Mouse (Mus musculus) forebrain, embryonic 11.5 days (tissue): ENCODE results near the gene Chit1. TPM values are rescaled to one million over a fixed set of nuclear protein-coding genes. Genes with fewer than 3 reads are reported as not detected.

ENCODE experiments used
- ATAC-seq: fragments of 200-750 bp; cut with Nextera tagmentation; replicated peaks from 2 replicates; pipeline ENCODE4 v1.8.0; 2017; ENCODE audit warnings: moderate TSS enrichment; ENCODE audit not compliant: low FRiP score
- DNase-seq: peaks from one replicate; pipeline ENCODE4 v3.0.0-alpha.2; 2017; ENCODE audit warnings: low spot score
- H3K27ac ChIP-seq: fragments of 300-500 bp; sonication (generic); 2 replicates; pipeline ENCODE4 v1.5.1; 2014; ENCODE audit warnings: low read depth, low read length
- H3K27me3 ChIP-seq: fragments of 300-500 bp; sonication (generic); 2 replicates; pipeline ENCODE4 v1.6.1; 2014; ENCODE audit warnings: mild to moderate bottlenecking, low read length, mixed read lengths; ENCODE audit not compliant: control insufficient read depth, insufficient read depth
- H3K36me3 ChIP-seq: fragments of 300-500 bp; sonication (generic); 2 replicates; pipeline ENCODE4 v1.6.1; 2014; ENCODE audit warnings: mild to moderate bottlenecking, low read length, moderate library complexity, mixed read lengths; ENCODE audit not compliant: control insufficient read depth, insufficient read depth
- H3K4me1 ChIP-seq: fragments of 300-500 bp; sonication (generic); replicated peaks from 2 replicates; pipeline ENCODE4 v1.6.1; 2014; ENCODE audit warnings: low read length, mixed read lengths; ENCODE audit not compliant: control insufficient read depth, insufficient read depth
- H3K4me2 ChIP-seq: fragments of 300-500 bp; sonication (generic); 2 replicates; pipeline ENCODE4 v1.6.1; 2014; ENCODE audit warnings: low read depth, mild to moderate bottlenecking, low read length, moderate library complexity, mixed read lengths; ENCODE audit not compliant: severe bottlenecking
- H3K4me3 ChIP-seq: fragments of 300-500 bp; sonication (generic); 2 replicates; pipeline ENCODE4 v1.5.1; 2014; ENCODE audit warnings: low read depth, low read length
- H3K9ac ChIP-seq: fragments of 300-500 bp; sonication (generic); 2 replicates; pipeline ENCODE4 v1.6.1; 2014; ENCODE audit warnings: low read length
- H3K9me3 ChIP-seq: fragments of 300-500 bp; sonication (generic); 2 replicates; pipeline ENCODE4 v1.6.1; 2016; ENCODE audit warnings: low read length, mixed read lengths; ENCODE audit not compliant: control insufficient read depth
- WGBS: fragments of 180-500 bp; shearing (Covaris S2); extraction: QIAGEN DNeasy Blood & Tissue Kit; methylation state at CpG from one replicate; pipeline ENCODE4 v1.1.7; 2014; 5-methylcytosine and 5-hydroxymethylcytosine counted together
- polyA plus RNA-seq: library from polyadenylated mRNA; unstranded; fragments of >200 nt; fragmentation: Nextera tagmentation; extraction: Ambion mirVana; gene quantifications from 2 replicates; pipeline ENCODE4 v1.2.1, GENCODE M21; 2014

Gene Chit1
- polyA plus RNA-seq, 1 experiment from 2014 or later: not detected

DNA sequence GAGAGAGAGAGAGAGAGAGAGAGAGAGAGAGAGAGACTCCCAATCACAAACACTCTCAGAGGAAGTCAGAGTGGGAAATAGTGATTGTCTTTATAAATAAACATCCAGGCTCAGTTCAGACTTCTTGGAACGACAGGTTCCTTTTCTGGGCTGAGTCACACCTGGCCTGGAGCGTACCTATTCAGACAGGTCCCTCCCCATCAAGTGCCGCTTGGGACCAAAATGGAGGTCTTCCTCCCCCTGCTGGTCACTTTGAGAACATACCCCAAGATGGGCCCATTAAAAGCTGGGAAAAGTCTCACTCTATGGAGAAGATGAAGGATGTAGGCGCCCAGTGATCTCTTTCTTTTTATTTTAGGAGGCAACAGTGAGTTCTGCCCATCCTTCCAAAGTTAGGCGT, 4.3 kb upstream of the Chit1 start:
- DNase-seq (peak; percentile 68), ATAC-seq (0 out of 2 replicates have a peak, but pooled peaks have one; percentile 36)
- no peak overlapping the region for H3K27ac ChIP-seq
- H3K4me3 ChIP-seq: no peak overlapping the region
- WGBS: 7% methylated on average over 5 of the region's 5 CpGs
- no peaks in the 10 kb centered on the region for H3K9me3 ChIP-seq
- no peak overlapping the region for H3K4me2 ChIP-seq
- H3K27me3 ChIP-seq: no peaks in the 10 kb centered on the region
- H3K36me3 ChIP-seq: no peaks in the 10 kb centered on the region
- no peak overlapping the region for H3K9ac ChIP-seq
- H3K4me1 ChIP-seq: no peaks in the 10 kb centered on the region; the same call in 1 of the 2 replicates

GRCm38 (mm10) chr1:134107777-134108176, 3.3 kb upstream of the Chit1 start:
- Histone ChIP-seq H3K9me3 (no peaks in the 10 kb centered on the region), H3K4me3 (no peak overlapping the region), H3K4me1 (no peaks in the 10 kb centered on the region; the same call in 1 of the 2 replicates), H3K4me2 (no peak overlapping the region), H3K36me3 (no peaks in the 10 kb centered on the region), H3K27me3 (no peaks in the 10 kb centered on the region), H3K27ac (no peak overlapping the region), H3K9ac (no peak overlapping the region)
- 88% methylated on average over 7 of the region's 7 CpGs for WGBS
- ATAC-seq (no peak), DNase-seq (no peak)

DNA sequence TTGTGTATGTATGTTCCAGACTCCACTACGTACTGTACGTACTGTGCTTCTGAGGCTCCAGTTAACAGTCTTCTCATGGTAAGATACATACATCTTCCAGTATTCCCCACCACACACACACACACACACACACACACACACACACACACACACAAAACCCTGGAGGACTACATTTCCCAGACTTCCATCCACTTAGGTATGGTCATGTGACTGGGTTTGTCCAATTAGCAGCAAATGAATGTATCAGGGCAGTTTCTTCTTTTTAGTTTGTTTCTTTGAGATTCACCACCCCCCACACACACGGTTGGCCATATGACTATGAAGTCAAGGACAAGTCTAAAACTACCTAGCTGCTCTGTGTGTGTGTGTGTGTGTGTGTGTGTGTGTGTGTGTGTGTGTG, 1.0 kb upstream of the Chit1 start:
- Histone ChIP-seq H3K4me2 (no peak overlapping the region), H3K27me3 (no peaks in the 10 kb centered on the region), H3K36me3 (no peaks in the 10 kb centered on the region), H3K4me3 (no peak overlapping the region), H3K4me1 (no peaks in the 10 kb centered on the region; the same call in 1 of the 2 replicates), H3K9ac (no peak overlapping the region), H3K9me3 (no peaks in the 10 kb centered on the region), H3K27ac (no peak overlapping the region)
- ATAC-seq (no peak), DNase-seq (no peak)
- WGBS: 88% methylated on average over 3 of the region's 3 CpGs

GRCm38 (mm10) chr1:134110449-134110848, 593 bp upstream of the Chit1 start:
- Histone ChIP-seq H3K36me3 (no peaks in the 10 kb centered on the region), H3K27ac (no peak overlapping the region), H3K4me2 (no peak overlapping the region), H3K4me3 (no peak overlapping the region), H3K27me3 (no peaks in the 10 kb centered on the region), H3K9me3 (no peaks in the 10 kb centered on the region), H3K4me1 (no peaks in the 10 kb centered on the region; the same call in 1 of the 2 replicates), H3K9ac (no peak overlapping the region)
- no peak for DNase-seq
- WGBS: 85% methylated on average over 5 of the region's 5 CpGs
- no peak for ATAC-seq

- DNase-seq (no peak), ATAC-seq (no peak)
- Histone ChIP-seq H3K4me1 (no peaks in the 10 kb centered on the region), H3K9me3 (no peaks in the 10 kb centered on the region), H3K9ac (no peak overlapping the region), H3K36me3 (no peaks in the 10 kb centered on the region), H3K27me3 (no peaks in the 10 kb centered on the region), H3K4me2 (no peak overlapping the region), H3K27ac (no peak overlapping the region), H3K4me3 (no peak overlapping the region)
- WGBS: 71% methylated on average over 5 of the region's 5 CpGs
Observed at GRCm38 (mm10) chr1:134113560-134113959, 2.5 kb downstream of the Chit1 start.

- Histone ChIP-seq H3K27ac (no peak overlapping the region), H3K4me3 (no peak overlapping the region), H3K4me1 (no peaks in the 10 kb centered on the region), H3K9ac (no peak overlapping the region), H3K4me2 (no peak overlapping the region), H3K9me3 (no peaks in the 10 kb centered on the region), H3K36me3 (no peaks in the 10 kb centered on the region), H3K27me3 (no peaks in the 10 kb centered on the region)
- no peak for ATAC-seq
- WGBS: 85% methylated on average over 7 of the region's 7 CpGs
- DNase-seq: no peak
Observed at GRCm38 (mm10) chr1:134114018-134114417, 3.0 kb downstream of the Chit1 start.

GRCm38 (mm10) chr1:134114730-134115129, 3.7 kb downstream of the Chit1 start:
- H3K4me3 ChIP-seq: no peak overlapping the region
- no peaks in the 10 kb centered on the region for H3K4me1 ChIP-seq
- no peaks in the 10 kb centered on the region for H3K36me3 ChIP-seq
- no peak for DNase-seq
- H3K9ac ChIP-seq: no peak overlapping the region
- no peak for ATAC-seq
- no peaks in the 10 kb centered on the region for H3K9me3 ChIP-seq
- H3K4me2 ChIP-seq: no peak overlapping the region
- no peaks in the 10 kb centered on the region for H3K27me3 ChIP-seq
- no peak overlapping the region for H3K27ac ChIP-seq
- WGBS: 83% methylated on average over 13 of the region's 13 CpGs

- no peaks in the 10 kb centered on the region for H3K36me3 ChIP-seq
- H3K4me2 ChIP-seq: no peak overlapping the region
- 76% methylated on average over 8 of the region's 8 CpGs for WGBS
- no peaks in the 10 kb centered on the region for H3K27me3 ChIP-seq
- no peak overlapping the region for H3K27ac ChIP-seq
- no peak overlapping the region for H3K9ac ChIP-seq
- DNase-seq (no peak), ATAC-seq (no peak)
- H3K9me3 ChIP-seq: no peaks in the 10 kb centered on the region
- H3K4me3 ChIP-seq: no peak overlapping the region
- no peaks in the 10 kb centered on the region for H3K4me1 ChIP-seq
Observed at GRCm38 (mm10) chr1:134115424-134115823, 4.4 kb downstream of the Chit1 start.

DNA sequence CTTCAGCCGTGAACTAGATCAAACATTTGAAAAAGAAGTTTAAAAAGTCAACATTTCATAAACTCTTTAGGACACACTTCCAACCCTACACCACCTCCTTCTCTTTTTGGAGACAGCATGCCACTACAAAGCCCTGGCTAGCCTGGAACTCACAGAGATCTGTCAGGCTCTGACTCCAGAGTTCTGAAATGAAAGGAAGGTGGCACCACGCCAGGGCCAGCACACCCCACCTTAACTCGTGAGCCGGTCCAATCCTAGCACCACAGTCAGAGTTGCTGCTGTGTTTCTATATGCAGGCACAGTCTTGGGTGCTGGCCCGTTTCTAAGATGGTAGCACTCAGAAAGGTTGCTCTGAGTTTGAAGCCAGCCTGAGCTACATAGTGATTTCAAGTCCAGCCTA, 6.1 kb downstream of the Chit1 start:
- Histone ChIP-seq H3K27ac (no peak overlapping the region), H3K36me3 (no peaks in the 10 kb centered on the region), H3K9me3 (no peaks in the 10 kb centered on the region), H3K27me3 (no peaks in the 10 kb centered on the region), H3K4me3 (no peak overlapping the region), H3K4me2 (no peak overlapping the region), H3K9ac (no peak overlapping the region), H3K4me1 (no peaks in the 10 kb centered on the region)
- no peak for DNase-seq
- WGBS: 85% methylated on average over 5 of the region's 5 CpGs
- ATAC-seq: no peak
